In the genomic region with DNA sequence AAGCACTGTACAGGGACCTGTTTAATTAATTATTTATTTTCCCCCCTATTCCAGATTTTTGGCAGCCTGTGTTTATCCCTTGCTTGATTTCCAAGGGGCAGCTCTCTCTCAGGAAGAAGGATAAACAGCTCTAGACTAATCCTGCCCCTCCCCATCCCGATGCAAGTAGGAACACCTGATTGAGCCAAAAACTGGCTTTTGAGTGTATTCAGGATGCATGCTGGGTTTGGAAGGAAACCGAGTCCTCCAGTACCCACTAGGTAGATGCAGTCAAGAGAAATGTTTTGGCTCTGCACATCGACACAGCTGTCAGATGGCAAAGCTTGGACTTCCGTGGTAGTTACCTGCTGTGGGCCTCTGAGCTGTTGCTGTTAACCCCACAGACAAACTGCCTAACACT, we compare ENCODE assay signal across 12 mouse cellular contexts. TPM values are rescaled to one million over a fixed set of nuclear protein-coding genes. Genes with fewer than 3 reads are reported as not detected.
A peak's percentile ranks its signal among the peaks of the same experiment; 100 is the strongest.
DNase-seq lines count a peak whose midpoint lies in the region; ATAC-seq lines count a peak whose summit lies in the region.
"Had no signal": no experiment of that assay in that cellular context is flagged by ENCODE, and none has a peak within 500 bp of the region (broad histone marks: within the 10 kb centered on the region; RNA-seq: fewer than 3 reads in every experiment).

No protein-coding gene starts in this region.

- peaks cover 34% of the 10 kb centered on the region for H3K4me1 ChIP-seq in embryonic facial prominence, embryonic 13.5 days
- peaks cover 49% of the 10 kb centered on the region for H3K4me1 ChIP-seq in hindbrain, embryonic 12.5 days
- peaks cover 43% of the 10 kb centered on the region for H3K4me1 ChIP-seq in midbrain, embryonic 15.5 days

- peaks cover 63% of the 10 kb centered on the region for H3K27me3 ChIP-seq in embryonic facial prominence, embryonic 13.5 days
- peaks cover 38% of the 10 kb centered on the region for H3K27me3 ChIP-seq in hindbrain, embryonic 12.5 days
- no peaks in the 10 kb centered on the region for H3K27me3 ChIP-seq in midbrain, embryonic 15.5 days (replicated peaks)

- H3K27ac ChIP-seq in embryonic facial prominence, embryonic 13.5 days, result no peak overlapping the region
- H3K27ac ChIP-seq in hindbrain, embryonic 12.5 days, result no peak overlapping the region
- peak overlapping the region; percentile 60 for H3K27ac ChIP-seq in midbrain, embryonic 15.5 days
- H3K27ac ChIP-seq: embryonic facial prominence, embryonic 15.5 days had no signal

- H3K4me3 ChIP-seq in embryonic facial prominence, embryonic 13.5 days, result 0 out of 2 replicates have a peak overlapping the region, but pooled peaks have one; percentile 5
- H3K4me3 ChIP-seq in hindbrain, embryonic 12.5 days, result peak overlapping the region; percentile 78
- H3K4me3 ChIP-seq in midbrain, embryonic 15.5 days, result peak overlapping the region; percentile 85

- no peaks in the 10 kb centered on the region for H3K9me3 ChIP-seq in embryonic facial prominence, embryonic 13.5 days
- no peaks in the 10 kb centered on the region for H3K9me3 ChIP-seq in hindbrain, embryonic 12.5 days (replicated peaks)
- no peaks in the 10 kb centered on the region for H3K9me3 ChIP-seq in midbrain, embryonic 15.5 days
- H3K9me3 ChIP-seq: embryonic facial prominence, embryonic 15.5 days had no signal

- H3K4me2 ChIP-seq in embryonic facial prominence, embryonic 13.5 days, result peak overlapping the region; percentile 97
- H3K4me2 ChIP-seq in hindbrain, embryonic 12.5 days (replicated peaks), result peak overlapping the region; percentile 65
- peak overlapping the region; percentile 67 for H3K4me2 ChIP-seq in midbrain, embryonic 15.5 days

- H3K9ac ChIP-seq in embryonic facial prominence, embryonic 13.5 days, result no peak overlapping the region
- no peak overlapping the region for H3K9ac ChIP-seq in hindbrain, embryonic 12.5 days
- peak overlapping the region; percentile 89 for H3K9ac ChIP-seq in midbrain, embryonic 15.5 days
- H3K9ac ChIP-seq: embryonic facial prominence, embryonic 15.5 days had no signal

- intact Hi-C loops in left cerebral cortex, postnatal 4 days (cut with DNase I), result loop anchor here (10.0 kb wide), 3 partner anchors 107 to 727 kb away; no protein-coding TSS in a partner anchor

- DNase-seq in left cerebral cortex, postnatal 4 days, result peak; percentile 65
- no peak for DNase-seq in left cerebral cortex, adult 18-20 months (ENCODE audit: low spot score in 2 of 2)
- DNase-seq in ovary, postnatal 10 days (ENCODE audit: low spot score), result no peak
- DNase-seq in right cerebral cortex, postnatal 14 days, result no peak
- DNase-seq: adrenal gland, postnatal 14 days; kidney, postnatal 4 days; right cerebral cortex, postnatal 25 days; thymus, postnatal 36 days had no signal

- 7% methylated on average over 4 of the region's 4 CpGs for WGBS in embryonic facial prominence, embryonic 13.5 days
- WGBS in hindbrain, embryonic 12.5 days, result 6% methylated on average over 4 of the region's 4 CpGs
- 4% methylated on average over 4 of the region's 4 CpGs for WGBS in midbrain, embryonic 15.5 days

- no peaks in the 10 kb centered on the region for H3K36me3 ChIP-seq in embryonic facial prominence, embryonic 13.5 days
- no peaks in the 10 kb centered on the region for H3K36me3 ChIP-seq in hindbrain, embryonic 12.5 days
- H3K36me3 ChIP-seq in midbrain, embryonic 15.5 days (replicated peaks), result no peaks in the 10 kb centered on the region
- H3K36me3 ChIP-seq: embryonic facial prominence, embryonic 15.5 days had no signal

- ATAC-seq in embryonic facial prominence, embryonic 13.5 days (ENCODE audit: insufficient number of reproducible peaks, insufficient read depth, low FRiP score, low TSS enrichment, low read depth), result no peak
- ATAC-seq in hindbrain, embryonic 12.5 days (ENCODE audit: low FRiP score), result no peak
- no peak for ATAC-seq in midbrain, embryonic 15.5 days (replicated peaks)

RNA-seq across cellular contexts. Expression of a gene that starts 3.1 kb away (rescaled TPM):
- total RNA-seq in left cerebral cortex, postnatal 4 days (2021), result 10 to 100 TPM; 58.4 to 67.3 TPM
- 10 to 100 TPM; 47.5 to 56.2 TPM for total RNA-seq in left cerebral cortex, adult 18-20 months (2021)
- polyA plus RNA-seq in embryonic facial prominence, embryonic 13.5 days (2015; fragmentation: Nextera tagmentation; extraction: Ambion mirVana), result 2.4 and 3.1 TPM in 2 replicates
- 6.4 and 6.7 TPM in 2 replicates for polyA plus RNA-seq in hindbrain, embryonic 12.5 days (2016; fragmentation: Nextera tagmentation; extraction: Ambion mirVana)
- 17.8 and 18.2 TPM in 2 replicates for polyA plus RNA-seq in midbrain, embryonic 15.5 days (2015; fragmentation: Nextera tagmentation; extraction: Ambion mirVana)

Comparison
In these comparisons a context has a peak if more than half of its experiments do, and no peak if none do; other contexts are left out.
1. H3K4me3 ChIP-seq: peak in every context shown above with its lines; median percentile 85 in midbrain, embryonic 15.5 days; 78 in hindbrain, embryonic 12.5 days; 5 in embryonic facial prominence, embryonic 13.5 days.